Mouse (Mus musculus): Measurements from ENCODE around the gene Ankrd31. TPM values are rescaled to one million over a fixed set of nuclear protein-coding genes. Genes with fewer than 3 reads are reported as not detected.
A peak's percentile ranks its signal among the peaks of the same experiment; 100 is the strongest.
"Not testable (repeated sequence)": the region's sequence is repeated elsewhere in the genome, so short reads cannot be mapped to it uniquely, and the experiment has no call there.

Gene Ankrd31
- polyA plus RNA-seq, 1 experiment from 2014 or later = not detected

GRCm38 (mm10) chr13:96874071-96874470, 126.0 kb downstream of the Ankrd31 start:
- H3K27ac ChIP-seq = no peak overlapping the region
- H3K36me3 ChIP-seq = no peaks in the 10 kb centered on the region
- no peaks in the 10 kb centered on the region for H3K4me1 ChIP-seq (replicated peaks)
- H3K4me3 ChIP-seq = no peak overlapping the region
- H3K9ac ChIP-seq = no peak overlapping the region
- H3K4me2 ChIP-seq = no peak overlapping the region
- no peaks in the 10 kb centered on the region for H3K9me3 ChIP-seq
- no peaks in the 10 kb centered on the region for H3K27me3 ChIP-seq
- ATAC-seq (ENCODE audit: low FRiP score) = no peak

- Histone ChIP-seq H3K9ac (no peak overlapping the region), H3K4me3 (no peak overlapping the region), H3K27me3 (no peaks in the 10 kb centered on the region), H3K36me3 (no peaks in the 10 kb centered on the region), H3K4me1 (replicated peaks) (no peaks in the 10 kb centered on the region), H3K4me2 (no peak overlapping the region), H3K9me3 (no peaks in the 10 kb centered on the region), H3K27ac (no peak overlapping the region)
- no peak for ATAC-seq (ENCODE audit: low FRiP score)
- WGBS = 75% methylated on average over 12 of the region's 12 CpGs
Measured at GRCm38 (mm10) chr13:96878220-96879057, 130.4 kb downstream of the Ankrd31 start.

- no peaks in the 10 kb centered on the region for H3K9me3 ChIP-seq
- H3K27me3 ChIP-seq = no peaks in the 10 kb centered on the region
- H3K4me3 ChIP-seq = no peak overlapping the region
- no peaks in the 10 kb centered on the region for H3K4me1 ChIP-seq (replicated peaks)
- H3K9ac ChIP-seq = no peak overlapping the region
- no peak overlapping the region for H3K4me2 ChIP-seq
- no peaks in the 10 kb centered on the region for H3K36me3 ChIP-seq
- no peak for ATAC-seq (ENCODE audit: low FRiP score)
- no peak overlapping the region for H3K27ac ChIP-seq
- WGBS = 32% methylated on average over 1 of the region's 1 CpGs
Measured at GRCm38 (mm10) chr13:96884534-96884933, 136.5 kb downstream of the Ankrd31 start.

GRCm38 (mm10) chr13:96889985-96890384, 141.9 kb downstream of the Ankrd31 start:
- no peak for ATAC-seq (ENCODE audit: low FRiP score)

GRCm38 (mm10) chr13:96895144-96895543, 147.1 kb downstream of the Ankrd31 start:
- Histone ChIP-seq H3K4me2 (no peak overlapping the region), H3K36me3 (no peaks in the 10 kb centered on the region), H3K27me3 (no peaks in the 10 kb centered on the region), H3K4me1 (replicated peaks) (no peaks in the 10 kb centered on the region), H3K9ac (no peak overlapping the region), H3K27ac (no peak overlapping the region), H3K9me3 (no peaks in the 10 kb centered on the region), H3K4me3 (no peak overlapping the region)
- no peak for ATAC-seq (ENCODE audit: low FRiP score)
- whole genome bisulfite sequencing = 85% methylated on average over 2 of the region's 2 CpGs

More at GRCm38 (mm10) chr13:96889985-96890384, 141.9 kb downstream of the Ankrd31 start:
- no peak overlapping the region for H3K27ac ChIP-seq
- H3K4me2 ChIP-seq = no peak overlapping the region
- H3K36me3 ChIP-seq = no peaks in the 10 kb centered on the region
- H3K9me3 ChIP-seq = no peaks in the 10 kb centered on the region
- no peaks in the 10 kb centered on the region for H3K27me3 ChIP-seq
- 50% methylated on average over 2 of the region's 2 CpGs for WGBS
- no peak overlapping the region for H3K9ac ChIP-seq
- H3K4me1 ChIP-seq (replicated peaks) = no peaks in the 10 kb centered on the region
- no peak overlapping the region for H3K4me3 ChIP-seq

- H3K4me2 ChIP-seq = no peak overlapping the region
- H3K4me3 ChIP-seq = no peak overlapping the region
- no peak for ATAC-seq (ENCODE audit: low FRiP score)
- WGBS = 65% methylated on average over 3 of the region's 3 CpGs
- no peaks in the 10 kb centered on the region for H3K36me3 ChIP-seq
- no peaks in the 10 kb centered on the region for H3K4me1 ChIP-seq (replicated peaks)
- no peak overlapping the region for H3K27ac ChIP-seq
- H3K9ac ChIP-seq = no peak overlapping the region
- no peaks in the 10 kb centered on the region for H3K27me3 ChIP-seq
- H3K9me3 ChIP-seq = no peaks in the 10 kb centered on the region
Measured at GRCm38 (mm10) chr13:96906717-96907116, 158.6 kb downstream of the Ankrd31 start.

- H3K9ac ChIP-seq = no peak overlapping the region
- H3K4me2 ChIP-seq = no peak overlapping the region
- H3K27ac ChIP-seq = no peak overlapping the region
- H3K4me1 ChIP-seq (replicated peaks) = no peaks in the 10 kb centered on the region
- H3K9me3 ChIP-seq = no peaks in the 10 kb centered on the region
- H3K4me3 ChIP-seq = no peak overlapping the region
- H3K27me3 ChIP-seq = no peaks in the 10 kb centered on the region
- 91% methylated on average over 3 of the region's 3 CpGs for WGBS
- no peaks in the 10 kb centered on the region for H3K36me3 ChIP-seq
- ATAC-seq (ENCODE audit: low FRiP score) = no peak
Measured at GRCm38 (mm10) chr13:96911202-96911601, 163.1 kb downstream of the Ankrd31 start.

- H3K4me1 ChIP-seq (replicated peaks) = peaks cover 17% of the 10 kb centered on the region
- H3K27me3 ChIP-seq = peaks cover 44% of the 10 kb centered on the region
- not testable (repeated sequence) for ATAC-seq (ENCODE audit: low FRiP score); H3K9me3 ChIP-seq; H3K9ac ChIP-seq; H3K27ac ChIP-seq; H3K36me3 ChIP-seq; H3K4me2 ChIP-seq; H3K4me3 ChIP-seq
- 97% methylated on average over 4 of the region's 4 CpGs for WGBS
Measured at GRCm38 (mm10) chr13:96923134-96923533, 175.1 kb downstream of the Ankrd31 start.

GRCm38 (mm10) chr13:96923999-96924961, 176.2 kb downstream of the Ankrd31 start, which contains the start of gene Gcnt4:
Gcnt4 (plus strand) TSS chr13:96924689.
- peaks cover 17% of the 10 kb centered on the region for H3K4me1 ChIP-seq (replicated peaks)
- peak within 1 kb of the TSS; percentile 100 for H3K4me2 ChIP-seq
- ATAC-seq (ENCODE audit: low FRiP score) = peak; percentile 62
- H3K27me3 ChIP-seq = peaks cover 47% of the 10 kb centered on the region
- H3K9ac ChIP-seq = peak within 1 kb of the TSS; percentile 76
- H3K4me3 ChIP-seq = peak within 1 kb of the TSS; percentile 66
- no peak within 1 kb of the TSS for H3K27ac ChIP-seq
- H3K9me3 ChIP-seq = no peaks in the 10 kb centered on the region
- H3K36me3 ChIP-seq = no peaks in the 10 kb centered on the region
- 10% methylated on average over 56 of the region's 56 CpGs for WGBS

GRCm38 (mm10) chr13:96924985-96925745, 177.1 kb downstream of the Ankrd31 start:
- WGBS = under 1% methylated on average over 53 of the region's 53 CpGs
- peak overlapping the region; percentile 100 for H3K4me2 ChIP-seq
- H3K4me1 ChIP-seq (replicated peaks) = peaks cover 17% of the 10 kb centered on the region
- H3K9ac ChIP-seq = peak overlapping the region; percentile 76
- H3K36me3 ChIP-seq = no peaks in the 10 kb centered on the region
- H3K4me3 ChIP-seq = peak overlapping the region; percentile 66
- peak; percentile 72 for ATAC-seq (ENCODE audit: low FRiP score)
- no peaks in the 10 kb centered on the region for H3K9me3 ChIP-seq
- H3K27ac ChIP-seq = no peak overlapping the region
- H3K27me3 ChIP-seq = peaks cover 47% of the 10 kb centered on the region

GRCm38 (mm10) chr13:96925991-96926725, 178.1 kb downstream of the Ankrd31 start:
- Histone ChIP-seq H3K36me3 (no peaks in the 10 kb centered on the region), H3K9me3 (no peaks in the 10 kb centered on the region), H3K4me3 (no peak overlapping the region), H3K27ac (no peak overlapping the region), H3K9ac (no peak overlapping the region), H3K4me1 (replicated peaks) (peaks cover 17% of the 10 kb centered on the region), H3K27me3 (peaks cover 48% of the 10 kb centered on the region), H3K4me2 (no peak overlapping the region)
- WGBS = 48% methylated on average over 10 of the region's 10 CpGs
- ATAC-seq (ENCODE audit: low FRiP score) = no peak

All from hindbrain, embryonic 13.5 days (tissue).